Mouse (Mus musculus) embryonic facial prominence, embryonic 10.5 days (tissue): ENCODE results near the gene Akap13. TPM values are rescaled to one million over a fixed set of nuclear protein-coding genes. Genes with fewer than 3 reads are reported as not detected.

Experiments
- DNase-seq: peaks from one replicate; pipeline ENCODE4 v3.0.0-alpha.2; 2017; ENCODE audit warnings: low spot score
- H3K27ac ChIP-seq: fragments of 300-500 bp; sonication (generic); replicated peaks from 2 replicates; pipeline ENCODE4 v1.5.1; 2016; ENCODE audit warnings: mild to moderate bottlenecking
- H3K27me3 ChIP-seq: fragments of 300-500 bp; sonication (generic); replicated peaks from 2 replicates; pipeline ENCODE4 v1.6.1; 2016; ENCODE audit warnings: low read depth, mild to moderate bottlenecking; ENCODE audit not compliant: poor library complexity, severe bottlenecking
- H3K36me3 ChIP-seq: fragments of 300-500 bp; sonication (generic); replicated peaks from 2 replicates; pipeline ENCODE4 v1.6.1; 2016; ENCODE audit warnings: mild to moderate bottlenecking, moderate library complexity
- H3K4me1 ChIP-seq: fragments of 300-500 bp; sonication (generic); 2 replicates; pipeline ENCODE4 v1.6.1; 2016
- H3K4me3 ChIP-seq: fragments of 300-500 bp; sonication (generic); 2 replicates; pipeline ENCODE4 v1.5.1; 2016; ENCODE audit warnings: mild to moderate bottlenecking, moderate library complexity
- H3K9me3 ChIP-seq: fragments of 300-500 bp; sonication (generic); 2 replicates; pipeline ENCODE4 v1.6.1; 2016; ENCODE audit warnings: mild to moderate bottlenecking
- WGBS: fragments of 180-500 bp; shearing (Covaris S2); methylation state at CpG from one replicate; pipeline ENCODE4 v1.1.7; 2016; 5-methylcytosine and 5-hydroxymethylcytosine counted together
- polyA plus RNA-seq: library from polyadenylated mRNA; unstranded; fragments of >200 nt; fragmentation: Nextera tagmentation; extraction: Ambion mirVana; gene quantifications from 2 replicates; pipeline ENCODE4 v1.2.1, GENCODE M21; 2016

Gene Akap13
- polyA plus RNA-seq, 1 experiment from 2014 or later, result 37.6 TPM

- Histone ChIP-seq H3K27me3 (no peaks in the 10 kb centered on the region), H3K27ac (no peak overlapping the region), H3K4me1 (no peaks in the 10 kb centered on the region), H3K36me3 (peaks cover 39% of the 10 kb centered on the region), H3K4me3 (no peak overlapping the region), H3K9me3 (no peaks in the 10 kb centered on the region)
- no peak for DNase-seq
- WGBS, result 89% methylated on average over 5 of the region's 5 CpGs
Measured at GRCm38 (mm10) chr7:75694777-75695176, 239.4 kb downstream of the Akap13 start.

GRCm38 (mm10) chr7:75699836-75700235 lies 244.5 kb downstream of the Akap13 start:
- peaks cover 54% of the 10 kb centered on the region for H3K36me3 ChIP-seq
- no peaks in the 10 kb centered on the region for H3K9me3 ChIP-seq
- no peak overlapping the region for H3K27ac ChIP-seq
- no peaks in the 10 kb centered on the region for H3K4me1 ChIP-seq
- DNase-seq, result no peak
- no peaks in the 10 kb centered on the region for H3K27me3 ChIP-seq
- H3K4me3 ChIP-seq, result no peak overlapping the region
- WGBS, result 92% methylated on average over 5 of the region's 5 CpGs

- H3K27me3 ChIP-seq, result no peaks in the 10 kb centered on the region
- no peak overlapping the region for H3K4me3 ChIP-seq
- WGBS, result 93% methylated on average over 10 of the region's 10 CpGs
- H3K4me1 ChIP-seq, result no peaks in the 10 kb centered on the region
- peaks cover 63% of the 10 kb centered on the region for H3K36me3 ChIP-seq
- DNase-seq, result no peak
- no peak overlapping the region for H3K27ac ChIP-seq
- H3K9me3 ChIP-seq, result no peaks in the 10 kb centered on the region
Measured at GRCm38 (mm10) chr7:75700771-75701345, 245.5 kb downstream of the Akap13 start.

- peaks cover 60% of the 10 kb centered on the region for H3K36me3 ChIP-seq
- H3K4me3 ChIP-seq, result no peak overlapping the region
- no peak for DNase-seq
- H3K9me3 ChIP-seq, result no peaks in the 10 kb centered on the region
- no peak overlapping the region for H3K27ac ChIP-seq
- 80% methylated on average over 7 of the region's 7 CpGs for WGBS
- no peaks in the 10 kb centered on the region for H3K4me1 ChIP-seq
- H3K27me3 ChIP-seq, result no peaks in the 10 kb centered on the region
Measured at GRCm38 (mm10) chr7:75701761-75702160, 246.4 kb downstream of the Akap13 start.

- no peak overlapping the region for H3K4me3 ChIP-seq
- no peaks in the 10 kb centered on the region for H3K9me3 ChIP-seq
- no peak overlapping the region for H3K27ac ChIP-seq
- no peaks in the 10 kb centered on the region for H3K27me3 ChIP-seq
- H3K4me1 ChIP-seq, result no peaks in the 10 kb centered on the region
- DNase-seq, result no peak
- H3K36me3 ChIP-seq, result peaks cover 61% of the 10 kb centered on the region
- 92% methylated on average over 3 of the region's 3 CpGs for WGBS
Measured at GRCm38 (mm10) chr7:75702368-75702767, 247.0 kb downstream of the Akap13 start.

GRCm38 (mm10) chr7:75702966-75703645 lies 247.8 kb downstream of the Akap13 start:
- Histone ChIP-seq H3K4me1 (no peaks in the 10 kb centered on the region), H3K9me3 (no peaks in the 10 kb centered on the region), H3K36me3 (peaks cover 60% of the 10 kb centered on the region), H3K27me3 (no peaks in the 10 kb centered on the region), H3K4me3 (no peak overlapping the region), H3K27ac (no peak overlapping the region)
- DNase-seq, result no peak
- 91% methylated on average over 3 of the region's 3 CpGs for WGBS

- Histone ChIP-seq H3K27me3 (no peaks in the 10 kb centered on the region), H3K9me3 (no peaks in the 10 kb centered on the region), H3K36me3 (peaks cover 65% of the 10 kb centered on the region), H3K4me1 (no peaks in the 10 kb centered on the region), H3K27ac (no peak overlapping the region), H3K4me3 (no peak overlapping the region)
- WGBS, result 96% methylated on average over 6 of the region's 6 CpGs
- DNase-seq, result no peak
Measured at GRCm38 (mm10) chr7:75704862-75705261, 249.5 kb downstream of the Akap13 start.

- Histone ChIP-seq H3K4me3 (no peak overlapping the region), H3K4me1 (no peaks in the 10 kb centered on the region), H3K27me3 (no peaks in the 10 kb centered on the region), H3K9me3 (no peaks in the 10 kb centered on the region), H3K36me3 (peaks cover 46% of the 10 kb centered on the region), H3K27ac (no peak overlapping the region)
- DNase-seq, result no peak
- WGBS, result 92% methylated on average over 4 of the region's 4 CpGs
Measured at GRCm38 (mm10) chr7:75709936-75710335, 254.6 kb downstream of the Akap13 start.

GRCm38 (mm10) chr7:75710920-75711319 lies 255.6 kb downstream of the Akap13 start:
- 92% methylated on average over 6 of the region's 6 CpGs for WGBS
- Histone ChIP-seq H3K4me3 (no peak overlapping the region), H3K4me1 (peaks cover under 1% of the 10 kb centered on the region; the same call in 1 of the 2 replicates), H3K27ac (no peak overlapping the region), H3K36me3 (peaks cover 36% of the 10 kb centered on the region), H3K9me3 (no peaks in the 10 kb centered on the region), H3K27me3 (no peaks in the 10 kb centered on the region)
- DNase-seq, result no peak

- Histone ChIP-seq H3K9me3 (no peaks in the 10 kb centered on the region), H3K27me3 (no peaks in the 10 kb centered on the region), H3K4me3 (no peak overlapping the region), H3K36me3 (peaks cover 31% of the 10 kb centered on the region; the same call in 1 of the 2 replicates), H3K27ac (no peak overlapping the region), H3K4me1 (peaks cover 3% of the 10 kb centered on the region; the same call in 1 of the 2 replicates)
- no peak for DNase-seq
- WGBS, result 89% methylated on average over 2 of the region's 2 CpGs
Measured at GRCm38 (mm10) chr7:75711436-75711835, 256.1 kb downstream of the Akap13 start.

GRCm38 (mm10) chr7:75712808-75713207 lies 257.5 kb downstream of the Akap13 start:
- no peak for DNase-seq
- no peaks in the 10 kb centered on the region for H3K27me3 ChIP-seq
- 79% methylated on average over 2 of the region's 2 CpGs for WGBS

GRCm38 (mm10) chr7:75713959-75714358 lies 258.6 kb downstream of the Akap13 start:
- WGBS, result 95% methylated on average over 5 of the region's 5 CpGs
- Histone ChIP-seq H3K27me3 (no peaks in the 10 kb centered on the region), H3K36me3 (peaks cover 17% of the 10 kb centered on the region), H3K27ac (no peak overlapping the region), H3K9me3 (no peaks in the 10 kb centered on the region), H3K4me3 (no peak overlapping the region), H3K4me1 (peaks cover 3% of the 10 kb centered on the region; the same call in 1 of the 2 replicates)
- no peak for DNase-seq

More at GRCm38 (mm10) chr7:75712808-75713207, 257.5 kb downstream of the Akap13 start:
- Histone ChIP-seq H3K4me3 (no peak overlapping the region), H3K27ac (no peak overlapping the region), H3K9me3 (no peaks in the 10 kb centered on the region), H3K36me3 (peaks cover 21% of the 10 kb centered on the region; the same call in 1 of the 2 replicates), H3K4me1 (peaks cover 3% of the 10 kb centered on the region; the same call in 1 of the 2 replicates)

GRCm38 (mm10) chr7:75715026-75715425 lies 259.7 kb downstream of the Akap13 start:
- no peak for DNase-seq
- 94% methylated on average over 4 of the region's 4 CpGs for WGBS
- Histone ChIP-seq H3K9me3 (no peaks in the 10 kb centered on the region), H3K36me3 (peaks cover 16% of the 10 kb centered on the region), H3K27me3 (no peaks in the 10 kb centered on the region), H3K27ac (no peak overlapping the region), H3K4me1 (peaks cover 3% of the 10 kb centered on the region; the same call in 1 of the 2 replicates), H3K4me3 (no peak overlapping the region)
